Mouse (Mus musculus) CH12.LX (cell line): ENCODE data around the gene Pcgf1. TPM values are rescaled to one million over a fixed set of nuclear protein-coding genes. Genes with fewer than 3 reads are reported as not detected.

Experiments used
- DNase-seq: peaks from one replicate; pipeline ENCODE4 v3.0.0-alpha.2; 2013; ENCODE audit errors: extremely low read depth
- H3K27ac ChIP-seq: 2 replicates; pipeline ENCODE4 v1.5.1; 2012; ENCODE audit warnings: low read depth, mild to moderate bottlenecking, control low read depth, moderate library complexity; ENCODE audit not compliant: insufficient read depth
- H3K27me3 ChIP-seq: replicated peaks from 2 replicates; pipeline ENCODE3; 2012; ENCODE audit warnings: inconsistent platforms
- H3K36me3 ChIP-seq, 2 experiments: replicated peaks in 1 of 2; 2 replicates each; pipeline versions ENCODE3 to v1.6.1; 2012; ENCODE audit warnings: inconsistent platforms in 1 of 2, low read length in 1 of 2, mild to moderate bottlenecking in 1 of 2, mixed read lengths in 1 of 2, moderate library complexity in 1 of 2; ENCODE audit not compliant: control insufficient read depth in 1 of 2, insufficient read depth in 1 of 2
- H3K4me1 ChIP-seq, 2 experiments: 2 replicates each; pipeline ENCODE4 v1.6.1; 2012; ENCODE audit warnings: inconsistent platforms in 1 of 2, moderate library complexity in 1 of 2; ENCODE audit not compliant: insufficient read depth in 2 of 2, control insufficient read depth in 1 of 2
- H3K4me2 ChIP-seq: 2 replicates; pipeline ENCODE4 v1.6.1; 2012; ENCODE audit warnings: low read depth, mild to moderate bottlenecking, control low read depth; ENCODE audit not compliant: poor library complexity, insufficient read depth, severe bottlenecking
- H3K4me3 ChIP-seq, 3 experiments: fragments of 150-350 bp in 1 of 3; sonication (generic) in 1 of 3; replicated peaks in 1 of 3; 2 replicates each; pipeline versions ENCODE3 to v1.5.1; 2011 to 2012; ENCODE audit warnings: low read depth in 2 of 3, low read length in 2 of 3, mild to moderate bottlenecking in 2 of 3, moderate library complexity in 2 of 3, control low read depth in 1 of 3, improper control_type of control experiment in 1 of 3, inconsistent platforms in 1 of 3, mixed read lengths in 1 of 3; ENCODE audit not compliant: poor library complexity in 1 of 3
- H3K79me2 ChIP-seq: replicated peaks from 2 replicates; pipeline ENCODE4 v1.6.1; 2012; ENCODE audit warnings: mild to moderate bottlenecking, moderate library complexity; ENCODE audit not compliant: control insufficient read depth, poor library complexity, insufficient read depth, severe bottlenecking; ENCODE audit errors: extremely low read depth
- H3K9ac ChIP-seq: 2 replicates; pipeline ENCODE4 v1.6.1; 2012; ENCODE audit warnings: low read depth, mild to moderate bottlenecking, control low read depth, moderate library complexity; ENCODE audit not compliant: insufficient read depth
- H3K9me3 ChIP-seq: replicated peaks from 2 replicates; pipeline ENCODE3; 2012; ENCODE audit warnings: low read length, inconsistent platforms, mixed read lengths
- CHD1 ChIP-seq: IDR thresholded peaks from 2 replicates; pipeline ENCODE4 v1.6.1; 2012; ENCODE audit warnings: low read depth, low read length, improper control_type of control experiment, inconsistent platforms
- CHD2 ChIP-seq: IDR thresholded peaks from 2 replicates; pipeline ENCODE4 v1.6.1; 2011; ENCODE audit warnings: low read length, improper control_type of control experiment
- CTCF ChIP-seq, 2 experiments: IDR thresholded peaks in 1 of 2; conservative IDR thresholded peaks in 1 of 2; 2 replicates each; pipeline ENCODE4 v1.5.1; 2011 to 2012; ENCODE audit warnings: low read depth in 2 of 2, low read length in 2 of 2, improper control_type of control experiment in 1 of 2, inconsistent platforms in 1 of 2, mild to moderate bottlenecking in 1 of 2, moderate library complexity in 1 of 2
- ELF1 ChIP-seq: IDR thresholded peaks from 2 replicates; pipeline ENCODE4 v1.6.1; 2014; ENCODE audit warnings: low read depth, mild to moderate bottlenecking, inconsistent platforms, low read length, improper control_type of control experiment
- EP300 ChIP-seq: IDR thresholded peaks from 2 replicates; pipeline ENCODE4 v1.6.1; 2011; ENCODE audit warnings: low read length, improper control_type of control experiment
- ETS1 ChIP-seq: conservative IDR thresholded peaks from 2 replicates; pipeline ENCODE4 v1.6.1; 2012; ENCODE audit warnings: low read depth, mild to moderate bottlenecking, inconsistent platforms, low read length, improper control_type of control experiment, moderate library complexity
- GABPA ChIP-seq: IDR thresholded peaks from 2 replicates; pipeline ENCODE4 v1.6.1; 2012; ENCODE audit warnings: low read depth, low read length, improper control_type of control experiment, inconsistent platforms; ENCODE audit not compliant: insufficient replicate concordance
- HCFC1 ChIP-seq: IDR thresholded peaks from 2 replicates; pipeline ENCODE4 v1.6.1; 2012; ENCODE audit warnings: low read depth, mild to moderate bottlenecking, inconsistent platforms, low read length, improper control_type of control experiment
- JUND ChIP-seq: conservative IDR thresholded peaks from 2 replicates; pipeline ENCODE4 v1.6.1; 2011; ENCODE audit warnings: low read depth, low read length, improper control_type of control experiment
- KAT2A ChIP-seq: IDR thresholded peaks from 2 replicates; pipeline ENCODE4 v1.6.1; 2012; ENCODE audit warnings: low read length, improper control_type of control experiment, inconsistent platforms; ENCODE audit not compliant: insufficient replicate concordance
- MAFK ChIP-seq: IDR thresholded peaks from 2 replicates; pipeline ENCODE4 v1.6.1; 2011; ENCODE audit warnings: low read length, improper control_type of control experiment; ENCODE audit not compliant: insufficient replicate concordance
- MXI1 ChIP-seq: IDR thresholded peaks from 2 replicates; pipeline ENCODE4 v1.6.1; 2011; ENCODE audit warnings: mild to moderate bottlenecking, low read depth, low read length, improper control_type of control experiment
- MYC ChIP-seq: IDR thresholded peaks from 2 replicates; pipeline ENCODE4 v1.6.1; 2011; ENCODE audit warnings: low read depth, mild to moderate bottlenecking, improper control_type of control experiment, low read length
- PAX5 ChIP-seq: IDR thresholded peaks from 2 replicates; pipeline ENCODE4 v1.6.1; 2012; ENCODE audit warnings: low read length, inconsistent platforms, mixed read lengths
- POLR2AphosphoS2 ChIP-seq: IDR thresholded peaks from 2 replicates; pipeline ENCODE4 v1.6.1; 2011; ENCODE audit warnings: low read depth, low read length, improper control_type of control experiment
- RAD21 ChIP-seq: IDR thresholded peaks from 2 replicates; pipeline ENCODE4 v1.6.1; 2011; ENCODE audit warnings: low read depth, mild to moderate bottlenecking, low read length, improper control_type of control experiment, moderate library complexity
- SMC3 ChIP-seq: IDR thresholded peaks from 2 replicates; pipeline ENCODE4 v1.6.1; 2011; ENCODE audit warnings: low read depth, low read length, improper control_type of control experiment
- TCF12 ChIP-seq: IDR thresholded peaks from 2 replicates; pipeline ENCODE4 v1.6.1; 2014; ENCODE audit warnings: low read depth, mild to moderate bottlenecking, inconsistent platforms, low read length, improper control_type of control experiment
- USF2 ChIP-seq: conservative IDR thresholded peaks from 2 replicates; pipeline ENCODE4 v1.6.1; 2011; ENCODE audit warnings: low read depth, low read length, improper control_type of control experiment
- ZNF384 ChIP-seq: IDR thresholded peaks from 2 replicates; pipeline ENCODE4 v1.6.1; 2012; ENCODE audit warnings: low read depth, low read length, improper control_type of control experiment, inconsistent platforms
- dilution Hi-C: fragments of 300-500 bp; cut with MboI; formaldehyde crosslinking; loops from 2 replicates; pipeline ENCODE4 v1.14.3; 2020; ENCODE audit warnings: low sequenced_read_pairs; ENCODE audit not compliant: extremely low pct_unique_long_range_greater_than_20kb, extremely low pct_ligation_motif_present
- in situ Hi-C: fragments of 300-500 bp; cut with MboI; formaldehyde crosslinking; loops from 3 replicates; pipeline ENCODE4 v1.14.3; 2019; ENCODE audit warnings: low sequenced_read_pairs, low pct_ligation_motif_present, low pct_unique_long_range_greater_than_20kb, mixed read lengths
- polyA plus RNA-seq: library from polyadenylated mRNA; unstranded; fragments of >175 nt; gene quantifications from 2 replicates; pipeline ENCODE4 v1.2.1, GENCODE M21; 2012; ENCODE audit warnings: low read depth; ENCODE audit not compliant: insufficient read length
- total RNA-seq, 2 experiments: library from RNA; depleted of rRNA; stranded (reverse); fragments of 300-350 nt in 1 of 2; fragments of >200 nt in 1 of 2; gene quantifications; 2 replicates each; pipeline ENCODE4 v1.2.3; 2012 to 2014

Gene Pcgf1
- total and polyA plus RNA-seq, 3 experiments, result 12.4 to 16.6 (median 12.5) TPM

DNA sequence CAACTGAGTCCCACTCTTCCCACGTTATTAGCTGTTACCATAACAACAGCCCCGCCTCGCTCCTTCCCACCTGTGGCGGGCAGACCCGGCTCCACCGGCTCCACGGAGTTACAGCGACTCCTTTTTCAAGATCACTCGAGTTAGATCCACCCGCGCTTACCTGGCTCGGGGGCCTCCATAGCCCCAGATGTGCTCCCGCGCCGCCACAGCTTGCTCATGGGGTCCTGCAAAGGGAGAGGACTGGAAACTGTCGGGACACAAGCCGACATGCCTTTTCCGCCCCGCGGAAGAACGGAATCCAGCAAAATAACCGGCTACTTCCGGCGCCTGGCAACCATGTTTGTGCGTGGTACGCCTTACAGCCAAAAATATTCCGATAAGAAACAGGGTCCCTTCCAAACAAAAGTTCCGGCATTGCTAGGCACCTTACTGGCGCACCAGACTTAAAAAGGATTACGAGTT, 47.2 kb downstream of the Pcgf1 start (continued):
- TF ChIP-seq MXI1 (peak; percentile 89), MAFK (no peak), EP300 (no peak), RAD21 (no peak), ELF1 (peak; percentile 95), TCF12 (peak; percentile 87), HCFC1 (peak; percentile 97)

DNA sequence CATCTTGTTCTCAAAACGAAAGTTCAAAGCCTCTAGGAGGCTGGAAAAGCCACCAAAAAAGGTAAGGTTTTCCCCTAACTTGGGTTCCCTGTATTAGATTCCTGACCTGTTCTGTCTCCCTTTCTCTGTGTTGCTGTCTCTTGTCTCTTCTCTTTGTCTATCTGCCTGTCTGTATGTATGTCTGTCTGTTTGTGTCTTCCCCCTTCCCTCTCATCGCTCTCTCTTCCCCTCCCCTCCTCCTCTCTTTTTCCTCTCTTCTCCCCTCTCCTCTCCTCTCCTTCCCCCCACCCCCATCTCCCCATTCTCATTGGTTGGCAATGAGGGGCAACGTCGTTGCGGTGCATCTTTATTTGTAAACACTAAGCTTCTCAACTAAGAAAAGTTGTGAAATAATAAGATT, 47.7 kb downstream of the Pcgf1 start, which contains the start of gene Ino80b:
TSS of gene Ino80b (minus strand) at position 101 of the 400 bp plus-strand sequence.
- Histone ChIP-seq H3K36me3 (peaks cover 2 to 8% of the 10 kb centered on the region in 2 experiments), H3K9ac (peak within 1 kb of the TSS; percentile 94), H3K27me3 (no peaks in the 10 kb centered on the region), H3K4me1 (peaks cover 2 to 37% of the 10 kb centered on the region in 2 experiments), H3K79me2 (no peaks in the 10 kb centered on the region), H3K27ac (no peak within 1 kb of the TSS), H3K4me2 (peak within 1 kb of the TSS; percentile 82), H3K4me3 (peak within 1 kb of the TSS; percentile 80 to 92 (median 88)), H3K9me3 (no peaks in the 10 kb centered on the region)
- DNase-seq, result no peak
- dilution Hi-C loops (no loop called here), in situ Hi-C loops (no loop called here)
- TF ChIP-seq ETS1 (no peak), JUND (no peak), PAX5 (no peak), POLR2AphosphoS2 (no peak), KAT2A (no peak), ELF1 (no peak), USF2 (no peak), GABPA (no peak), MYC (no peak), CHD1 (no peak), SMC3 (no peak), ZNF384 (no peak)
- TF ChIP-seq, all 38 proteins: peak for 0

DNA sequence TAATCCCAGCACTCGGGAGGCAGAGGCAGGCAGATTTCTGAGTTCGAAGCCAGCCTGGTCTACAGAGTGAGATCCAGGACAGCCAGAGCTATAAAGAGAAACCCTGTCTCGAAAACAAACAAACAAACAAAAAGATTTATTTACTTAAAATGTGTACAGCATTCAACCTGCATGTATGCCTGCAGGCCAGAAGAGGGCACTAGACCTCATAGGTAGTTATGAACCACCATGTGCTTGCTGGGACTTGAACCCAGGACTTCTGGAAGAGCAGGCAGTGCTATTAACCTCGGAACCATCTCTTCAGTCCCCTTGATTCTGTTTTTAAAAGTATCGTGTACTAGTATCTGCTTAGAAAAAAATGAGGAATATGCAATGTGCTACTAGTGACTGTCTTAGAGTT, 49.8 kb downstream of the Pcgf1 start:
- no peak overlapping the region for H3K27ac ChIP-seq
- dilution Hi-C loops, result no loop called here
- in situ Hi-C loops, result no loop called here
- no peaks in the 10 kb centered on the region for H3K79me2 ChIP-seq
- H3K9me3 ChIP-seq, result no peaks in the 10 kb centered on the region
- TF ChIP-seq CTCF (conservative IDR thresholded peaks at IDR 0.05 in 1 of 2, IDR thresholded peaks at IDR 0.05 in 1 of 2; ENCODE audit: low read depth in 2 of 2, low read length in 2 of 2), result peak; percentile 16 to 21; a peak in 2 of 4 replicates
- TF ChIP-seq CHD2, result no peak
- TF ChIP-seq, all 38 proteins: peak for 1
- no peak overlapping the region for H3K4me3 ChIP-seq
- no peaks in the 10 kb centered on the region for H3K27me3 ChIP-seq
- H3K9ac ChIP-seq, result no peak overlapping the region
- peaks cover 2 to 25% of the 10 kb centered on the region in 2 experiments for H3K4me1 ChIP-seq
- peaks cover 2 to 8% of the 10 kb centered on the region in 2 experiments for H3K36me3 ChIP-seq
- DNase-seq, result no peak
- no peak overlapping the region for H3K4me2 ChIP-seq

Other genes starting within 250 kb of the Pcgf1 start
Only the 20 nearest of the 22 such genes appear.
- 0.04 TPM in 1 of 2 replicates, not detected in the other for gene Sema4f, start 138.1 kb upstream of the Pcgf1 start, total RNA-seq (2012; rRNA removed)
- not detected in 2 replicates for gene Sema4f, start 138.1 kb upstream of the Pcgf1 start, total RNA-seq (2014; rRNA removed)
- gene Sema4f, start 138.1 kb upstream of the Pcgf1 start, polyA plus RNA-seq, result not detected in 2 replicates
- 3.0 and 6.4 TPM in 2 replicates for gene M1ap, start 131.0 kb upstream of the Pcgf1 start, total RNA-seq (2012; rRNA removed)
- 1.8 and 2.4 TPM in 2 replicates for gene M1ap, start 131.0 kb upstream of the Pcgf1 start, total RNA-seq (2014; rRNA removed)
- 3.9 and 4.7 TPM in 2 replicates for gene M1ap, start 131.0 kb upstream of the Pcgf1 start, polyA plus RNA-seq
- gene Dok1, start 44.4 kb upstream of the Pcgf1 start, total RNA-seq (2012; rRNA removed), result 33.2 and 34.7 TPM in 2 replicates
- 21.3 and 21.4 TPM in 2 replicates for gene Dok1, start 44.4 kb upstream of the Pcgf1 start, total RNA-seq (2014; rRNA removed)
- gene Dok1, start 44.4 kb upstream of the Pcgf1 start, polyA plus RNA-seq, result 23.8 and 24.6 TPM in 2 replicates
- 0.93 and 1.0 TPM in 2 replicates for gene Loxl3, start 43.7 kb upstream of the Pcgf1 start, total RNA-seq (2012; rRNA removed)
- 0.05 TPM in 1 of 2 replicates, not detected in the other for gene Loxl3, start 43.7 kb upstream of the Pcgf1 start, total RNA-seq (2014; rRNA removed)
- gene Loxl3, start 43.7 kb upstream of the Pcgf1 start, polyA plus RNA-seq, result 0.74 and 1.0 TPM in 2 replicates
- 235 and 240 TPM in 2 replicates for gene Aup1, start 23.3 kb upstream of the Pcgf1 start, total RNA-seq (2012; rRNA removed)
- gene Aup1, start 23.3 kb upstream of the Pcgf1 start, total RNA-seq (2014; rRNA removed), result 108 and 119 TPM in 2 replicates
- 284 and 324 TPM in 2 replicates for gene Aup1, start 23.3 kb upstream of the Pcgf1 start, polyA plus RNA-seq
- 113 and 128 TPM in 2 replicates for gene Htra2, start 22.6 kb upstream of the Pcgf1 start, total RNA-seq (2012; rRNA removed)
- 131 and 137 TPM in 2 replicates for gene Htra2, start 22.6 kb upstream of the Pcgf1 start, total RNA-seq (2014; rRNA removed)
- 154 and 185 TPM in 2 replicates for gene Htra2, start 22.6 kb upstream of the Pcgf1 start, polyA plus RNA-seq
- 2.2 and 2.7 TPM in 2 replicates for gene Dqx1, start 20.0 kb upstream of the Pcgf1 start, total RNA-seq (2012; rRNA removed)
- gene Dqx1, start 20.0 kb upstream of the Pcgf1 start, total RNA-seq (2014; rRNA removed), result 0.99 and 1.3 TPM in 2 replicates
- 2.9 and 3.5 TPM in 2 replicates for gene Dqx1, start 20.0 kb upstream of the Pcgf1 start, polyA plus RNA-seq
- gene Tlx2, start 7.6 kb upstream of the Pcgf1 start, total RNA-seq (2012; rRNA removed), result not detected in 2 replicates
- not detected in 2 replicates for gene Tlx2, start 7.6 kb upstream of the Pcgf1 start, total RNA-seq (2014; rRNA removed)
- not detected in 2 replicates for gene Tlx2, start 7.6 kb upstream of the Pcgf1 start, polyA plus RNA-seq
- 0.80 TPM in 1 of 2 replicates, not detected in the other for gene Lbx2, start 8.5 kb downstream of the Pcgf1 start, total RNA-seq (2012; rRNA removed)
- 0.86 TPM in 1 of 2 replicates, not detected in the other for gene Lbx2, start 8.5 kb downstream of the Pcgf1 start, total RNA-seq (2014; rRNA removed)
- gene Lbx2, start 8.5 kb downstream of the Pcgf1 start, polyA plus RNA-seq, result 1.2 and 1.7 TPM in 2 replicates
- 3.1 and 3.2 TPM in 2 replicates for gene Ccdc142, start 23.7 kb downstream of the Pcgf1 start, total RNA-seq (2012; rRNA removed)
- 0.38 and 0.59 TPM in 2 replicates for gene Ccdc142, start 23.7 kb downstream of the Pcgf1 start, total RNA-seq (2014; rRNA removed)
- gene Ccdc142, start 23.7 kb downstream of the Pcgf1 start, polyA plus RNA-seq, result 1.1 and 1.7 TPM in 2 replicates
- 1.3 and 2.1 TPM in 2 replicates for gene Gm42688, start 23.7 kb downstream of the Pcgf1 start, total RNA-seq (2012; rRNA removed)
- gene Gm42688, start 23.7 kb downstream of the Pcgf1 start, total RNA-seq (2014; rRNA removed), result 1.2 TPM in 2 replicates
- 1.6 and 2.0 TPM in 2 replicates for gene Gm42688, start 23.7 kb downstream of the Pcgf1 start, polyA plus RNA-seq
- gene Mrpl53, start 31.2 kb downstream of the Pcgf1 start, total RNA-seq (2012; rRNA removed), result 74.0 and 83.3 TPM in 2 replicates
- 52.2 and 54.2 TPM in 2 replicates for gene Mrpl53, start 31.2 kb downstream of the Pcgf1 start, total RNA-seq (2014; rRNA removed)
- 52.9 and 55.5 TPM in 2 replicates for gene Mrpl53, start 31.2 kb downstream of the Pcgf1 start, polyA plus RNA-seq
- 78.9 and 104 TPM in 2 replicates for gene Mogs, start 37.6 kb downstream of the Pcgf1 start, total RNA-seq (2012; rRNA removed)
- gene Mogs, start 37.6 kb downstream of the Pcgf1 start, total RNA-seq (2014; rRNA removed), result 77.3 and 78.4 TPM in 2 replicates
- 53.0 and 57.2 TPM in 2 replicates for gene Mogs, start 37.6 kb downstream of the Pcgf1 start, polyA plus RNA-seq
- gene Wbp1, start 43.7 kb downstream of the Pcgf1 start, total RNA-seq (2012; rRNA removed), result 20.4 and 24.1 TPM in 2 replicates
- gene Wbp1, start 43.7 kb downstream of the Pcgf1 start, total RNA-seq (2014; rRNA removed), result 23.1 and 27.5 TPM in 2 replicates
- gene Wbp1, start 43.7 kb downstream of the Pcgf1 start, polyA plus RNA-seq, result 16.6 and 19.3 TPM in 2 replicates
- 26.1 and 26.9 TPM in 2 replicates for gene Ino80b, start 47.6 kb downstream of the Pcgf1 start, total RNA-seq (2012; rRNA removed)
- gene Ino80b, start 47.6 kb downstream of the Pcgf1 start, total RNA-seq (2014; rRNA removed), result 14.9 and 15.4 TPM in 2 replicates
- 30.4 and 34.2 TPM in 2 replicates for gene Ino80b, start 47.6 kb downstream of the Pcgf1 start, polyA plus RNA-seq
- gene Rtkn, start 57.6 kb downstream of the Pcgf1 start, total RNA-seq (2012; rRNA removed), result 0.59 and 0.68 TPM in 2 replicates
- 0.54 and 1.3 TPM in 2 replicates for gene Rtkn, start 57.6 kb downstream of the Pcgf1 start, total RNA-seq (2014; rRNA removed)
- 0.47 and 0.78 TPM in 2 replicates for gene Rtkn, start 57.6 kb downstream of the Pcgf1 start, polyA plus RNA-seq
- gene Wdr54, start 78.5 kb downstream of the Pcgf1 start, total RNA-seq (2012; rRNA removed), result 4.7 and 10.3 TPM in 2 replicates
- 4.9 and 7.8 TPM in 2 replicates for gene Wdr54, start 78.5 kb downstream of the Pcgf1 start, total RNA-seq (2014; rRNA removed)
- gene Wdr54, start 78.5 kb downstream of the Pcgf1 start, polyA plus RNA-seq, result 1.7 and 1.9 TPM in 2 replicates
- 0.34 and 0.38 TPM in 2 replicates for gene 1700003E16Rik, start 78.5 kb downstream of the Pcgf1 start, total RNA-seq (2012; rRNA removed)
- gene 1700003E16Rik, start 78.5 kb downstream of the Pcgf1 start, total RNA-seq (2014; rRNA removed), result not detected in 2 replicates
- gene 1700003E16Rik, start 78.5 kb downstream of the Pcgf1 start, polyA plus RNA-seq, result 0.23 and 0.25 TPM in 2 replicates
- 17.8 and 19.8 TPM in 2 replicates for gene Dctn1, start 88.1 kb downstream of the Pcgf1 start, total RNA-seq (2012; rRNA removed)
- 12.2 and 12.8 TPM in 2 replicates for gene Dctn1, start 88.1 kb downstream of the Pcgf1 start, total RNA-seq (2014; rRNA removed)
- gene Dctn1, start 88.1 kb downstream of the Pcgf1 start, polyA plus RNA-seq, result 36.4 and 37.3 TPM in 2 replicates
- gene Slc4a5, start 142.0 kb downstream of the Pcgf1 start, total RNA-seq (2012; rRNA removed), result 0.13 and 0.38 TPM in 2 replicates
- not detected in 2 replicates for gene Slc4a5, start 142.0 kb downstream of the Pcgf1 start, total RNA-seq (2014; rRNA removed)
- 0.21 TPM in 1 of 2 replicates, not detected in the other for gene Slc4a5, start 142.0 kb downstream of the Pcgf1 start, polyA plus RNA-seq